Mouse (Mus musculus): Measurements from ENCODE around the gene Rbpj. TPM values are rescaled to one million over a fixed set of nuclear protein-coding genes. Genes with fewer than 3 reads are reported as not detected.
A peak's percentile ranks its signal among the peaks of the same experiment; 100 is the strongest.

Rbpj gene
- total RNA-seq, 1 experiment from 2014 or later = 49.7 TPM

DNA sequence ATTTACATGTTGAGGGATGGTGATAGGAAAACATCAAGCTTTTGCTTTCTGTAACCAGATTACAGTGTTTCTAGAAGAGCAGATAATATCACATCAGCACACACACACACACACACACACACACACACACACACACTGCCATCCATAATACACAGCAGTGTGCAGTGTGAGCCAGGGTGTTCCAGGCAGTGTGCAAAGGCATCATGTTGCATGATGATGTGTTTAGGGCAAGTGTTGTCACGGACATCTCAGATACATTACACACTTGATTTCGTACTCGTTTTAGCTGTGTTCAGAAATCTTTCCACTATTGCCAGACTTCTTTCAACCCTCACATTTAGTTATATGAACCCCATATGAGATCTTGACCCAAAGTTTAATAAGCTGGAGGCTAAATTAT lies 33.6 kb downstream of the Rbpj start:
- ATAC-seq (replicated peaks; ENCODE audit: insufficient number of reproducible peaks, low FRiP score, low TSS enrichment, poor library complexity, severe bottlenecking) = no peak

DNA sequence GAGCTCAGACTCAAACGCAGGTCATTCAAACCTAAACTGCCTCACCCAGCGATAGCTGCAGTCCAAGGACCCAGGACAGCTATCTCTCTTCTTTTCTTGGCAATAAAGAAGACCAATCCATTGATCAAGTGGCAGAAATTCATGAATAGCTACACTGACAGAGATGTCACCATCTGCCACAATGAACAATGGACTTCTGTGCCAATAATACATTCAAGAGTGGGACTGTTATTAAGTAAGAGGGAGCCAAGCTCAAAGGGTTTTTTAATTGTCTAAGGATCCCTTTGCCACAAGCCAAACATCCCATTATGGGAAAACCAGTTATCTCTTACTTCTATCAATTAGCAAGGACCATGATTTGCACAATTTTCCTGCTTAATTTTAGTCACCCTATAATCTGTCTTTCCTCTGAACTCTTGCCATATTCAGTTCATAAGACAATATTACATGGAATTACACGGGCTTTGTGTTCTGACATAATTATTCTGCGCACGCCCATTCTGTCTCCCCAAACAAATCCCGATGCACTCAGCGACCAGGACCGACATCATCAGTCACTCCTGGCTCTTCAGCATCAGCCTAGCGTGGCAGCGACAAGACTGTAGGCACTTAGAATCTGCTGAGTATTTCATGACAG lies 34.7 kb downstream of the Rbpj start:
- no peak for ATAC-seq (replicated peaks; ENCODE audit: insufficient number of reproducible peaks, low FRiP score, low TSS enrichment, poor library complexity, severe bottlenecking)

DNA sequence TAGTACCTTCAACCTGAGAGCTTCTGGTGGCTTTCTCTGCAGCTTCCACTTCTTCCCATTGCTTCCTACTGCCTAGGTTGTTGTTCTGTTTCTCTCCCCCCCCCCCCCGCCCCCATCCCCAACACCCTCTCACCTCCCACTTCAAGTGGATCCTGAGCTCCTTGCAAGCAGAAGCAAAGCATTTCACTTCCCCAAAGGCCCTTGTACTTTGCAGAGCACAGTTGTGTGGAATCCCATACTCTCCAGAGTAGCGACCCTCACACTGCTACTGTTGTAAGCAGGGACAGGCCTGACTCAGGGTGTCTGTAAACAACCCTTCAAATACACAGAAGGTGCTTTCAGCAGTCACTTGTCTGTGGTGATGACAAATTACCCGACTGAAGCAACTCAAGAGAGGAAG lies 37.3 kb downstream of the Rbpj start:
- ATAC-seq (replicated peaks; ENCODE audit: insufficient number of reproducible peaks, low FRiP score, low TSS enrichment, poor library complexity, severe bottlenecking) = no peak

DNA sequence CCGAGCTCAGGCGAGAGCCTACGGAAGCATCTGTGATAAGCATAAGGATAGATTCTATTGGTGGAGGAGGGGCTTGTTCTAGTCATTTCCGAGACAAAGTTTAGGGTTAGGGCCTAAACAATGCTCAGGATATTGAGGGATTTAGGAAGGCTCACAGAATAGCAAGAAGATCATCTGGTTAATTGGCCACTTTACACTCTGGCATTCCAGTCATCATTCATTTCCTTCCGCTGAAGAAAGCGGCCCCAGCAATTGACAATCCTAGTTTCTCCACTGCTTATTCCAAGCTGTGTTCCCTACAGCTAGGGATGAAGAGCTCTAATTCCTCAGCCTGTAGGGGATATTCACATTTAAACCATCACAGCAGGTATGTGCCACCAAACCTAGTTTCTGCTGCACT lies 39.8 kb downstream of the Rbpj start:
- ATAC-seq (replicated peaks; ENCODE audit: insufficient number of reproducible peaks, low FRiP score, low TSS enrichment, poor library complexity, severe bottlenecking) = no peak

DNA sequence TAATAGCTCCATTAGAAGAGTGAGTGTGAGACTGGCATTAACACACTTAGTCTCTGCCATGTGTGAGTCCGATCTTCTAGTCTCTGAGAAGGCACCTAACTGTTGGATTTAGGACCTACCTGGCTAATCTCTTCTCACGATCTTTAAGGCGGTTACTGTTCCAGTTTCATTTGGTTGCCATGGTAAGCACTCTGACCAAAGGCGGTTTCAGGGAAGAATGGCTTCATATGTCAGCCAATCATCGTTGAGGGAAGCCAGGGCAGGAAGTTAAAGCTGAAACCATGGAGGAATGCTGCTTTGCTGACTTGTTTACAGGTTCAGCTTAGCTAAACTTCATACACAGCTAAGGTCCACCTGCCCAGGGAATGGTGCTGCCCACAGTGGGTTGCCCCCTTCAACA lies 41.4 kb downstream of the Rbpj start:
- no peak for ATAC-seq (replicated peaks; ENCODE audit: insufficient number of reproducible peaks, low FRiP score, low TSS enrichment, poor library complexity, severe bottlenecking)

DNA sequence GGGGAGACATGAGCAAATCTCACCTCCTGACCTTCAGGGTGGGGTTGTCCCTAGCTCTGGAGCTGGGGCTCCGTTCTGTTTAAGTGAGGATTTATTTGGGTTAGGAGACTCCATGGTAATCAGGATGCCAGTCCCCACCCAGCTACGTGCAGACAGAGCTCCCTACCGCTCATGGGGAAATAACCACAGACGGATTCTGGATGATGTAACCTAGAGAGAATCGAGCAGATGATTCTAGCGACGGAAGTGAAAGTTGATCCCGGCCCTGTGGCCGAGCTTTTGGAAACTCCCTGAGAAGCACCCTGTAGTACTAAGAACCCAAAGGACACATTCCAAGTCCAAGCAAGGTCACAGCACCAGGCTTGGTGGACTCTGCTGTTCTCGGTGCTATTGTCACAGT lies 43.5 kb downstream of the Rbpj start:
- ATAC-seq (replicated peaks; ENCODE audit: insufficient number of reproducible peaks, low FRiP score, low TSS enrichment, poor library complexity, severe bottlenecking) = peak; percentile 89

DNA sequence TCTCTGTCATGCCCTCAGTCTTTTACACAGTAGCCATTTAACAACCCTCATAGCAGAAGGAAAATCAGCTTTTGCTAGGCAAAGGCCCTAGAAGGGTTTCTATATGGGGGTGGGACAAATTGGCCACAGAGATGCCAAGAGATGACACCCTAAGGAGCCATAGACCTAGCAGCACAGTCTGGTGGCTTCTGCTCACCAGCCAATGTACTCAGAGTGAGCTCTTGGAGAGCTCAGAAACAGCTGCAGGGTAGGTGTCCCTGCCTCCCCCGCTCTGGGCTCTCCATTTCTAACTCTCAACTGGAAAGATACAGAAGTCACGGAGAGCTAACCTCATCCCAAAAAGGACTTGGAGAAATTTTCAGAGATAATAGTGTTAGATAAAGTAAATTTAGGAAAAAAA lies 44.0 kb downstream of the Rbpj start:
- no peak for ATAC-seq (replicated peaks; ENCODE audit: insufficient number of reproducible peaks, low FRiP score, low TSS enrichment, poor library complexity, severe bottlenecking)

DNA sequence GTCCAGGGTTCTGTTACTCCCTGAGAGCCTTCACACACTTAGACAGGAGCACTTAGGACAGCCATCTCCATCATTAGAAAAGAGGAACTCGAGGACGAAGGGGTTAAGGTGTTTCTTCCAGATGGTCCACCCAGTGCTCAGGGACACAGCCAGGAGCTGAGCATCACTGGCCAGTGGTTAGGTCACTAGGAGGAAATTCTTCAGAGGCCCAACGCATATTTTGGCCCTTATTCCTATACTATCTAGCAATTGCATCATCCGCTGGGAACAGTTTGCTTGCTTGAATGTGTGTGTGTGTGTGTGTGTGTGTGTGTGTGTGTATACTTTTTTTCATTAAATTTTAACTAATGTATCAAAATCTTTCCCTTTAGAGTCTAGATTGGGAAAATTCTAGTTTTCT lies 45.5 kb downstream of the Rbpj start:
- ATAC-seq (replicated peaks; ENCODE audit: insufficient number of reproducible peaks, low FRiP score, low TSS enrichment, poor library complexity, severe bottlenecking) = no peak

DNA sequence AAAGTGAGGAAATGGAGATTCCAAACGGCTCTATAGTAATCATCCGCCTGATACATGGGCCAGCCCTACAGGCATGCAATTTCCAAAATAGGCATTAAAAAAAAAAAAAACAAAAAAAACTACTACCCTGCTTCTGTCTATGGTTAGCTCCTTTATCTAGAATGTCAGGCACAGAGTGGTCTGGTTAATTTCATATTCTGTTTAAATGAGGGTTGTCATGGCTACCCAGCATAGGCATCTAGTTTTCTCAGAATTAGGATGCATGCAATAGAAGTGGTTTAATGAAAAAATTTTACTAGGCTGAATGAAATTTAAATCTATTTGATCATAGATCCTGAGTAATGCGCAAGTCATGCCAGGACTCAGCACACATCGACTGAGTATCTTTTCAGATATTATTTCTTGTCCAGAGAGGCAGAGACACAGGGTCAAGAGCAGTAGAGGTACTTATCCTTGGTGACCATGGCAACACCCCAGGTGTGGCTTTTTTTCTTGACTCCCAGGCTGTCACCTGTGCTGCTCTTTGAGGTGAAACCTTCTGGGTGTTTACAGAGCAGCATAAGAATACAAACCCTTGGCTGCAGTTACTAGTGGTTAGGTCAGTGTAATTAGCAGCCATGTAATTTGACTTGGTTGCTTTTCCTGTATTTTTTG lies 49.1 kb downstream of the Rbpj start:
- ATAC-seq (replicated peaks; ENCODE audit: insufficient number of reproducible peaks, low FRiP score, low TSS enrichment, poor library complexity, severe bottlenecking) = no peak

DNA sequence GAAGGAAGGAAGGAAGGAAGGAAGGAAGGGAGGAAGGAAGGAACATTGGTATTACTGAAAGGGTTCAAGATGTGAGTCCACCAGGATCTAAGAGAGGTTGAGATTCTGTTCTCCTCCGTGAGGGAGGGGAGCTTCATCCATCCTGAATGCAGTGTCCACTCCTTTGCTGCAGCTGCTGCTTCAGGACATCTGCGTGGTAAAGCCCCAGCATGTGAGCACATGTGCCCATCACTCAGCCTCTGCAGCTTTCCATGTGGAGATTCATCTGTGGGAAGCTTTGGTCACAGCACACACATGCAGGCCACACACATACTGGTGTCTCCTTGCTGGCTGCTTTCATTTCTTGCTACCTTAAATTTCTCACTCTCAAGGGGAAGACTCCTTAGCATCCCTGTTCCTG lies 50.5 kb downstream of the Rbpj start:
- ATAC-seq (replicated peaks; ENCODE audit: insufficient number of reproducible peaks, low FRiP score, low TSS enrichment, poor library complexity, severe bottlenecking) = no peak

DNA sequence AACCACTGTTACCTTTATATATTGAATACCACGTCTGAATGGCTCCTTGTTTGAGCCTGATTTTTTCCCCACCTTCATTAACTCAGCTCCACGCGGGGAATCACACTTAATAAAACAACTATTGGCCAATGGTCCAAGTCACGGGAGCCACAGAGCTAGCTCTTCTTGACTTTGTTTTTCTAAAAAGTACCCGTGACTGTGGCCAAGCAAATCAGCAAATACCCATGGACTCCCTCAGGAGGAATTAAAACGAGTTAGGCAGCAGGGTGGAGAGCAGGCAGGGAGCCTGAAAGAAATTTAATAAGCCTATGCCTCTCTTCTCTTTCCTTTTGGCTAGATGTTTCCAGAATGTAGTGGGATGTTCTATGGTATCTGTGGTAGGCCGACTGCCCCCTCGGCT lies 51.9 kb downstream of the Rbpj start:
- ATAC-seq (replicated peaks; ENCODE audit: insufficient number of reproducible peaks, low FRiP score, low TSS enrichment, poor library complexity, severe bottlenecking) = no peak

DNA sequence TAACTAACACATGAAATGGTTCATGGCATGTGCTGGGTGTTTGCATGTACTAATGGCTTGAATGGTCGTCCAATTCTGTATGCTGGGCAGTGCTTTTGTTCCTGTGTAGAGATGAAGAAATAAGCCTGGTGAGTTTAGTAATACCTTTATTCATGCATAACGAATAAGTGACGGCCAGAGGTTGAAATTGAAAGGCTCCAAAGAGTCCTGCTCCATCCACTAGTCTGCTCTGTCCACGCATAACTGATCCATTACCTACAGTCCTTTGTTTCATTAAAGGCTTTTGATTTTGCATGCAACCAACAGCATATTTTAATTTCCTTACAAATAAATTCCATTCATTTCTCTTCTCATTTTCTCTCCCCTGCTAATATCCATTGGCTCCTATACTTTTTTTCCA lies 53.2 kb downstream of the Rbpj start:
- ATAC-seq (replicated peaks; ENCODE audit: insufficient number of reproducible peaks, low FRiP score, low TSS enrichment, poor library complexity, severe bottlenecking) = no peak

DNA sequence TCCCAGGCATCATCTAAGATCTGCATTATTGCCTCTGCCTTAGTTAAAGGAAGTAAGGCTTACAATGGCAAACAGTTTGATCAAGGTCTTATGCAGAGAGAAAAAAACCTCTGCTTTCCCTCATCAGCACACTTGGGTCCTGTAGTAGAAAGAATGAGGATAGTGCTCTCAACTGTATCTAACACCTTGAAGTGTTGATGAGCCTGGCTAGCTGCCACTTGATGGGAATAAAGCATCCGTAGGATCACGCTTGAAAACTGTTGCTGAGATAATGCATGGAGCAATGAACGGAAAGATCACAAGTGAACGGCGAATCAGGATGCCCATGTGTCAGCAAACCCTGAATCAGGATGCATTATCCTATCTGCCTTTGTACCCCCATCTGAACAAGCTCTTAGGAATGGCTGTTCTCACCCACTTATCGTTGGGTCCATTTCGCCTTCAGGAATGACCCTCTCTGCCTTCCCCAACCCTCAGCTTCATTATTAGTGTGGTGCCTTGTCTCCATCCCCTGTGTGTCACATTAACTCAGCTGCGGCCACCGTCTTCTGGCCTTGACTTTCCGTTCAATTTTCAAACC lies 54.1 kb downstream of the Rbpj start:
- no peak for ATAC-seq (replicated peaks; ENCODE audit: insufficient number of reproducible peaks, low FRiP score, low TSS enrichment, poor library complexity, severe bottlenecking)

DNA sequence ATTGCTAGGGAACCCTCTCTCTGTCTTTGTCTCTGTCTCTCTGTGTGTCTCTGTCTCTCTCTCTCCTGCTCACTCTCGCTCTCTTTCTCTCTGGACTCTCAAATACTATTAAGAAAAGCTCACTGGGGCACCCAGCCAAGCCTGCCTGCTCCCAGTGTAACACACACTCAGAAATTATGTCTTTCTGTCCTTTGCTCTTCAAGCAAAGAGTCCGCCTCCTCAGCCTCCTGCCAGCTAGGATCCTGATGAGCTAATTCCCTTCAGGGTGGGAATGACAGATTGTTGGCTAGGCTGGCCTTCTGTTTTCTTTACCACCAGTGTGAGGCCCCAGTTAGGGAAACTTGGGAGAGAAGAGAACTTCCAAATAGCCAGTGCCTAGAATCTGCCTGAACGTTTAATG lies 57.1 kb downstream of the Rbpj start:
- no peak for ATAC-seq (replicated peaks; ENCODE audit: insufficient number of reproducible peaks, low FRiP score, low TSS enrichment, poor library complexity, severe bottlenecking)

DNA sequence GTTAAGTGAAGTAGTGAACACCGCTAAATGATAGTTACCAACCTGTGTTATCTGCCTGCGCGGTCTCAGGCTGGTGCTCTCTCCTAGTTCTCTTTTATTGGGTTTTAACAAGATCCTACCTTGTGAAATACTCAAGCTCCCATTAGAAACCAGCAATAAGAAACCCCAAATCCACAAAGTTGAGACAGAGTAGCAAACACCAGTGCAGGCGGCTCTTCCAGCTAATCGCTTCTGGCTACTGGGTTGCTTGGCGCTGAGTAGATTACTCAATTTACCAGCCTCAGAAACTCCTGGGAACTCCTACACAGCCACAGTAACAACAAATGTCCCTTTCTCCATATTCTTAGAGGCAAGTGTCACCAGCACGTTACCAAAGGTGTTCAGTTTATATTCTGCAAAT lies 58.2 kb downstream of the Rbpj start:
- no peak for ATAC-seq (replicated peaks; ENCODE audit: insufficient number of reproducible peaks, low FRiP score, low TSS enrichment, poor library complexity, severe bottlenecking)

DNA sequence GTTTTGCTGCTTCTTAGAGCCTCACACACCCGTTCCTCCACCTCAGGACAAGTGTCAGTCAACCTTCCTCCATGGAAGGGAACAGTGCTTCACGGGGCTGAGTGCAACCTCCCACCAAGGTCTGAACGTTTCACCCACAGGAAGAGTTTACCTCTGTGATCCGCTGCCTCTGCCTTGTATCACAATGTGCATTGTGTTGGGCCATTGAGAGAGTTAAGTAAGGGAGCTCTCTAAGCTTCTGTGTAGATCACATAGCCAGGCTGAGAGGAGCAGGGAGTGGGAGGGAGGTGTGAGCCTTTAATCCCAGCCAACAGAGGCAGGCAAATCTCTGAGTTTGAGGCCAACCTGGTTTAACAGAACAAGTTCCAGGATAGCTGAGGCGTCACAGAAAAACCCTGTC lies 58.9 kb downstream of the Rbpj start:
- no peak for ATAC-seq (replicated peaks; ENCODE audit: insufficient number of reproducible peaks, low FRiP score, low TSS enrichment, poor library complexity, severe bottlenecking)

DNA sequence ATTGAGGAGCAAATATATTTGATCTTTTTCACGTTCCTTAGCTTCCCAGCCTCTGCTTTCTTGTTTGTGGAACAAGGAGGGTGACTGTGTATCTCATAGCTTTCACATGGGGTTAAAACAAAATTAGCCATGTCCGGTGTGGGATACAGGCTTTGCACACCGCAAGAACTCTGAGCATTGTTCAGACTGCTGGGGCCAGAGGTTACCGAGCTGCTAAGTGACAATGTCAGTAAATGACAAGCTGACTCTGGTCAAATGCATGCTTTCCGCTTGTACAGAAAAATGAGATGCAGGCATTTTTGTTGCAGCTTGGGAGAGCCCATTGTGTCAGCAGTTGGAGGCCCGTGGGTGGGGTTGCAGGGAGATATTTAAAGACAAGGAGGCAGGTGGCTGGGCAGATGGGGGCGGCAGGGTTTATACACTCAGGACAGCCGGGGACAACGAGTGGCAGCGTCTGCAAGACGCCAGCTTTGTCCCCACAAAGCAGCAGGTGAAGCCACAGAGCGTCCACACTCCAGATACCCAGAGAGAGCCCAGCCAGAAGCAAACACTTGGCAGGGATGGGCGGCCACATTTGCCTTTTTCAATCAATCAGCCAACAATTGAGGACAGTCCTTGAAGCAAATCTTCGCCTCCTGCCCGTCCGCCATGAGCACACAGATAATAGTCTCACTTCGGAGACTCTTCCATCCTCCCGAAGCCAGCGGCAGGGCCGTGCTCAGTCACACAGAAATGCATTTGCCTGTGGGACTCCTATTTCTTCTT lies 59.5 kb downstream of the Rbpj start:
- no peak for ATAC-seq (replicated peaks; ENCODE audit: insufficient number of reproducible peaks, low FRiP score, low TSS enrichment, poor library complexity, severe bottlenecking)

DNA sequence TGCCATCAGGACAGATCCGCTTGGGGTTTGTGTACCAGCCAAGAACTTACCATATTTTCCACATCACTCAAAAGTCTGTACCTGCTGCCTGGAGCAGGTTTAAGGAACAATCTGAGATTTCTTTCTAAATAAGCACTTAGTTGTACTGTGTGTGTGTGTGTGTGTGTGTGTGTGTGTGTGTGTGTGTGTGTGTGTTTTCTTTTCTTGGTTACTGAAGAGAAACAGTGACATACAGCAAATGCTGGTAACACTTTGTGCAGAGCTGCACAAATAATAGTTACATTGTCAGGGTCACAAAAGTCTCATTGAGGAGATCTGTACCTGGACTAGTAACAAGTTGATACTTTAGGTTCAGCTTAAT lies 60.1 kb downstream of the Rbpj start:
- no peak for ATAC-seq (replicated peaks; ENCODE audit: insufficient number of reproducible peaks, low FRiP score, low TSS enrichment, poor library complexity, severe bottlenecking)

DNA sequence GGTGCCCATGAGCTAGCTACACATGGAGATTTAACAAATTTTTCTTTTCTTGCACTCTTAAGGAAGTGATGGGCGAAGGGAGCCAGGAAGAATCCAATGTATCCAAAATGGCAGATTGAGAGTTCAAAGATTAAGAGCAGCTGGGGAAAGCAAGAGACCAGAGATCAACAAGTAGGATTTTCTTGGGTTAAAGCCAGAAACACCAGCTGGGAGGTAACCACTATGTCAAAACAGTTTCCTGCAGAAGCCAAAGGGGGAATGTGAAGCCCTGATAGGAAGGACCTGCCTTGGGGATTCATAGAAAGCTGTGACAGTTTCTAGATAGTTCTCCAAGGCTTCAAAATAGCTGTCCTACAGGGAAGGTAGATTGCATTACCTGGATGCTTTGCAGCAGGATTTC lies 63.9 kb downstream of the Rbpj start:
- no peak for ATAC-seq (replicated peaks; ENCODE audit: insufficient number of reproducible peaks, low FRiP score, low TSS enrichment, poor library complexity, severe bottlenecking)

DNA sequence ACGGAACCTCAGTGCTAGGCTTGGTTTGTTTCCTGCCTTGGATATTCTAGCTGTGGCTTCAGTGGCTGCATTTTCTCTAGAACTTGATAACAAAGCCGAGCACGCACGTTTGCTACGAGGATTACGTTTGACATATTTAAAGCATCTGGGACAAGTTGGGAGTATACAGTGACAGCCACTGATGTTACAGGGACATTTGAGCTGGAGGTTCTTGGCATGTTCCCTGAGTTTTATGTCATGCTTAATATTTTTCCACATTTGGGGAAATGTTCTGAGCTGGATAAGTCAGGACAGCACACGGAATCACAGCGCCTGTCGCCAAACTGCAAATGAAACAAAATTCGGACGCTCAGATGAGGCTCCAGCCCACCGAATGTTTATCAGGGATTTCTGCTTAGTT lies 69.1 kb downstream of the Rbpj start:
- ATAC-seq (replicated peaks; ENCODE audit: insufficient number of reproducible peaks, low FRiP score, low TSS enrichment, poor library complexity, severe bottlenecking) = no peak

All from monocyte, adult 5-6 weeks (primary cell).